15 mouse cellular contexts compared by ENCODE assay signal in the genomic region with DNA sequence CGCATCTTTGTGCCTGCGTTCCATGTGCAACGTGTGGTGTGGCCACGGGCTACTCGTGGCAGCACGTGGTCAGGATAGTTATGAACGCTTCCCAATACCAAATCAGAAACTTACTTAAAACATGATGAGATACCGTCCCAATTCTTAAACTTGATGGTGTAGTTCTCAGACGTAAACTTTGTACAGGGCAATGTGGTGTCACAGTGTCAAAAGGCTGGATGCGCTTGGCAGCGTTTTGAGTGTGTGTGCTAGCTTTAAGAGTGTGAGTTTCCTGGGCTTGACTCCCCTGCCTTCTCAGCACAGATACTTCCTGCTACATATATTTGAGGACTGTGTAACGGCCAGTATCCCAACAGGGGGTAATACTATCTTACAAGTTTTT. TPM values are rescaled to one million over a fixed set of nuclear protein-coding genes. Genes with fewer than 3 reads are reported as not detected.
DNase-seq lines count a peak whose midpoint lies in the region; ATAC-seq and TF ChIP-seq lines count a peak whose summit lies in the region.
"Had no signal": no experiment of that assay in that cellular context is flagged by ENCODE, and none has a peak within 500 bp of the region (broad histone marks: within the 10 kb centered on the region; RNA-seq: fewer than 3 reads in every experiment).

No protein-coding gene starts in this region.

- H3K4me3 ChIP-seq in heart, embryonic 16.5 days (ENCODE audit: low read length) = no peak overlapping the region
- H3K4me3 ChIP-seq in heart, embryonic 10.5 days = no peak overlapping the region
- no peak overlapping the region for H3K4me3 ChIP-seq in bone marrow, adult 2 months (replicated peaks; ENCODE audit: control insufficient read depth, low read depth, low read length)
- no peak overlapping the region for H3K4me3 ChIP-seq in hindbrain, embryonic 12.5 days
- H3K4me3 ChIP-seq: erythroblast, embryonic 14.5 days had no signal

- H3K36me3 ChIP-seq in heart, embryonic 16.5 days (ENCODE audit: control insufficient read depth, insufficient read depth) = no peaks in the 10 kb centered on the region
- no peaks in the 10 kb centered on the region for H3K36me3 ChIP-seq in heart, embryonic 10.5 days
- H3K36me3 ChIP-seq in hindbrain, embryonic 12.5 days = no peaks in the 10 kb centered on the region

- WGBS in heart, embryonic 16.5 days = 78% methylated on average over 12 of the region's 12 CpGs
- WGBS in heart, embryonic 10.5 days = 89% methylated on average over 12 of the region's 12 CpGs
- WGBS in bone marrow, adult 2 months = 3% methylated on average over 12 of the region's 12 CpGs
- 89% methylated on average over 12 of the region's 12 CpGs for WGBS in hindbrain, embryonic 12.5 days

- intact Hi-C loops in left cerebral cortex, postnatal 25 days (cut with DNase I) = no loop called here

- no peaks in the 10 kb centered on the region for H3K27me3 ChIP-seq in heart, embryonic 16.5 days (ENCODE audit: control insufficient read depth, insufficient read depth, low read length)
- no peaks in the 10 kb centered on the region for H3K27me3 ChIP-seq in heart, embryonic 10.5 days (ENCODE audit: insufficient read depth, poor library complexity, severe bottlenecking)
- no peaks in the 10 kb centered on the region for H3K27me3 ChIP-seq in hindbrain, embryonic 12.5 days

- TF ChIP-seq POLR2A in bone marrow, adult 2 months (IDR thresholded peaks at IDR 0.05; ENCODE audit: borderline replicate concordance, control insufficient read depth, low read depth, low read length) = no peak

- H3K27ac ChIP-seq in heart, embryonic 16.5 days (ENCODE audit: low read length) = peak overlapping the region; percentile 7; the same call in 1 of the 2 replicates
- H3K27ac ChIP-seq in heart, embryonic 10.5 days = no peak overlapping the region
- H3K27ac ChIP-seq in bone marrow, adult 2 months (ENCODE audit: control insufficient read depth, insufficient read depth, low read depth, low read length, poor library complexity) = peak overlapping the region; percentile 67
- no peak overlapping the region for H3K27ac ChIP-seq in hindbrain, embryonic 12.5 days

- H3K4me1 ChIP-seq in heart, embryonic 16.5 days (ENCODE audit: control insufficient read depth, insufficient read depth, low read length) = peaks cover 16% of the 10 kb centered on the region
- peaks cover 24% of the 10 kb centered on the region for H3K4me1 ChIP-seq in heart, embryonic 10.5 days
- peaks cover 10% of the 10 kb centered on the region for H3K4me1 ChIP-seq in bone marrow, adult 2 months (ENCODE audit: control insufficient read depth, insufficient read depth, low read length)
- H3K4me1 ChIP-seq in hindbrain, embryonic 12.5 days = peaks cover 4% of the 10 kb centered on the region

- no peaks in the 10 kb centered on the region for H3K9me3 ChIP-seq in heart, embryonic 16.5 days (replicated peaks; ENCODE audit: control insufficient read depth, low read length)
- H3K9me3 ChIP-seq in heart, embryonic 10.5 days = no peaks in the 10 kb centered on the region
- no peaks in the 10 kb centered on the region for H3K9me3 ChIP-seq in hindbrain, embryonic 12.5 days (replicated peaks)

- TF ChIP-seq CTCF in bone marrow, adult 2 months (IDR thresholded peaks at IDR 0.05; ENCODE audit: control insufficient read depth, insufficient read depth, low read length) = peak; percentile 7; the same call in 1 of the 2 replicates

- no peak for ATAC-seq in heart, embryonic 16.5 days (replicated peaks; ENCODE audit: extremely low read depth, insufficient read depth, low FRiP score)
- ATAC-seq in megakaryocyte, adult 5-6 weeks (ENCODE audit: poor library complexity, severe bottlenecking) = 0 out of 2 replicates have a peak, but pooled peaks have one; percentile 9
- no peak for ATAC-seq in hindbrain, embryonic 12.5 days (ENCODE audit: low FRiP score)
- ATAC-seq: forebrain, embryonic 16.5 days; midbrain, embryonic 16.5 days had no signal

- H3K4me2 ChIP-seq in heart, embryonic 16.5 days (ENCODE audit: low read depth, low read length) = peak overlapping the region; percentile 57
- H3K4me2 ChIP-seq in hindbrain, embryonic 12.5 days (replicated peaks) = no peak overlapping the region

- no peak for DNase-seq in heart, embryonic 10.5 days (ENCODE audit: low spot score)
- DNase-seq in A20 (ENCODE audit: low read depth, low spot score) = peak; percentile 50
- no peak for DNase-seq in left cerebral cortex, postnatal 25 days (ENCODE audit: low spot score in 2 of 2)
- DNase-seq: cerebellum, adult 11-12 months; cerebellum, postnatal 36 days; lung, embryonic 14.5 days; lung, postnatal 4 days; right cerebral cortex, adult 18-20 months had no signal

- no peak overlapping the region for H3K9ac ChIP-seq in heart, embryonic 16.5 days (ENCODE audit: low read length)
- no peak overlapping the region for H3K9ac ChIP-seq in hindbrain, embryonic 12.5 days
- H3K9ac ChIP-seq: lung, embryonic 14.5 days had no signal

RNA-seq across cellular contexts. Expression of a gene that starts 27.1 kb away (rescaled TPM):
- polyA plus RNA-seq in heart, embryonic 16.5 days (2015; fragmentation: Nextera tagmentation; extraction: Ambion mirVana) = 0.62 and 0.87 TPM in 2 replicates
- polyA plus RNA-seq in heart, embryonic 10.5 days (2016; fragmentation: Nextera tagmentation; extraction: Ambion mirVana) = 0.34 and 0.58 TPM in 2 replicates
- polyA plus RNA-seq in bone marrow, adult 2 months (2011; ENCODE audit: insufficient read depth, insufficient read length, low replicate concordance, missing spikeins) = 5.5 and 9.8 TPM in 2 replicates
- total RNA-seq in megakaryocyte, adult 5-6 weeks (2015) = 223 and 239 TPM in 2 replicates
- total RNA-seq in megakaryocyte, adult 5-6 weeks (2017) = 49.9 and 60.6 TPM in 2 replicates
- 0.44 and 0.79 TPM in 2 replicates for polyA plus RNA-seq in hindbrain, embryonic 12.5 days (2016; fragmentation: Nextera tagmentation; extraction: Ambion mirVana)
- total RNA-seq in left cerebral cortex, postnatal 25 days (2021) = 1 to 10 TPM; 2.2 to 2.8 TPM
- polyA plus RNA-seq: erythroblast, embryonic 14.5 days had no signal

Comparison
In these comparisons a context has a peak if more than half of its experiments do, and no peak if none do; other contexts are left out.
1. H3K27ac ChIP-seq: peak in heart, embryonic 16.5 days (single experiment) and bone marrow, adult 2 months (single experiment); none in heart, embryonic 10.5 days (single experiment) and hindbrain, embryonic 12.5 days (single experiment).